Mouse (Mus musculus) cerebellum, adult (tissue): ENCODE measurements around the gene Dnah7a.
"Not testable (repeated sequence)": the region's sequence is repeated elsewhere in the genome, so short reads cannot be mapped to it uniquely, and the experiment has no call there.

ENCODE experiments used
- ATAC-seq: cut with Nextera tagmentation; 2 replicates; pipeline ENCODE4 v1.9.2; 2017; ENCODE audit warnings: mild to moderate bottlenecking, moderate library complexity, mixed read lengths; ENCODE audit not compliant: insufficient number of reproducible peaks, low FRiP score, low TSS enrichment

Gene Dnah7a

GRCm38 (mm10) chr1:53709602-53710001, 3.0 kb upstream of the Dnah7a start:
- ATAC-seq, result not testable (repeated sequence)

DNA sequence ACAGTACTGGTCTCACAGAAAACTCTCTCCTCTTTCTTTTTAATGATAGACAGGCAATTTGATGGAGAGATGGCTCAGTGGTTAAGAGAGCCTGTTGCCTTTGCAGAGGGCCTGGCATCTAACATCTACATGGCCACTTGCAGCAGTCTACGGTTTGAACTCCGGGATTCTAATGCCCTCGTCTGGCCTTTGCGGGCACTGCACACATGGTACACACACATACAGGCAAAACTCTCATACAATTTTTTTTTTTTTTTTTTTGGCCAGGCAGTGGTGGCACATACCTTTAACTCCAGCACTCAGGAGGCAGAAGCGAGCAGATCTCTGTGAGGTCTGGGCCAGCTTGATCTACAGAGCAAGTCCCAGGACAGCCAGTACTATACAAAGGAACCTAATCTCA, 2.4 kb downstream of the Dnah7a start:
- ATAC-seq, result no peak

DNA sequence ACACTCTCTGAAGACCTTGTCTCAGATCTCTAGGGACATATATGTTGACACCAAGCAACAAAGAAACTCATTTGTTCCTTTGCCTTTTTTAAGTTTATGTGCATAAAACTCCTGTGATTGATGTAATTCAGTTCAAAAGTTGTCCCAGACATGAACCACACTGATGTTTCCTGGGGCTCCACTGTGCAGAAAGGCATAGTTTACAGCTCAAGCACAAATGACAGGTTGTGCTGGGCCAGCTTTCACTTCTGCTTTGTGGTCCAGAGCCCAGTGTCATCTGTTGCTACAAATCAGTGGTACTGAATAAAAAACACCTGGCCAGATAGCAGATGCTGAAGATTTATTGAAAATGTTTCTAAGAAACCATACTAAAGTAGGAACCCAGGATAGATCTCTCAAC, 42.3 kb downstream of the Dnah7a start:
- ATAC-seq, result not testable (repeated sequence)

DNA sequence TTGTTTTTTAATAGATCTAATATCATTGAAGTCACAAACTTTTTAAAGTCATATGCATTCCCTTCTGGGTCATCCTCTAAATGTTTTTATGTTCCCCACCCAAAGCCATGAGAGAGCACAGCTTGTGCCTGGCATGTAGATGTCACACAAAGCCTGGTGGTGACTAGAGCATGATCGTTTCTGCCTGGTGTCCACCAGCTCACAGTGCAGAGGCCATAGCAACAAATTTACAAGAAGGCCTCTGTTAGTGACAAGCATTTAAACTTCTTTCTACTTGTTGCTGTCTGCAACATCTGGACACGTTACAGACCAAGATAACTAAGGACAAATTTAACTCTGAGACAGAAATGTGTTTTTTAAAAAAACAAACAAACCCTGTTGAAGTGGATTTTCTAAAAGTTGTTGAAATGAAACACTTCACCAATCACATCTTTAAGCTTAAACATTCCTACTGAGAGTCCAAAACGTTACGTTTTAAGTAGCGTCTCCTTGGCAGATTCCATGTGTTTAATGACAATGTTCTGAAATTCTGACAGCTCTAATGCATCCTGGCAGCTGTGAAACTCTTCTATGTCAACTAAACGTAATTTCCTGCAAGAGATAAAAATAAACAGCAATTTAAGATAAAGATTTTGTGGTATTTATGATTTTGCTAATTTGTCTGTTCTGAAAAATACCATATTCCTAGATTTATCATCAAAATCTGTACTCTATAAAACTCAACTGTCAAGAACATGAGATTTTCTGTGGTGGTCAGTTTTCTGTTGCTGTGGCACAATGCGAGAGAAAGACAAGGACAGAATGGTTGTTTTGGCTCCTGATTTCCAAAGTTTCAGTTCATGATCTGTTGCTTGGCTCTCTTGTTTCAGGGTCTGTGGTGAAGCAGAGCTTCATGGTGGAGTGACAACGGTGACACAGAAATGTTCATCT, 66.5 kb downstream of the Dnah7a start:
- ATAC-seq, result no peak

- ATAC-seq, result not testable (repeated sequence)
Measured at GRCm38 (mm10) chr1:53635641-53636040, 70.9 kb downstream of the Dnah7a start.

GRCm38 (mm10) chr1:53632040-53632439, 74.5 kb downstream of the Dnah7a start:
- ATAC-seq, result not testable (repeated sequence)

DNA sequence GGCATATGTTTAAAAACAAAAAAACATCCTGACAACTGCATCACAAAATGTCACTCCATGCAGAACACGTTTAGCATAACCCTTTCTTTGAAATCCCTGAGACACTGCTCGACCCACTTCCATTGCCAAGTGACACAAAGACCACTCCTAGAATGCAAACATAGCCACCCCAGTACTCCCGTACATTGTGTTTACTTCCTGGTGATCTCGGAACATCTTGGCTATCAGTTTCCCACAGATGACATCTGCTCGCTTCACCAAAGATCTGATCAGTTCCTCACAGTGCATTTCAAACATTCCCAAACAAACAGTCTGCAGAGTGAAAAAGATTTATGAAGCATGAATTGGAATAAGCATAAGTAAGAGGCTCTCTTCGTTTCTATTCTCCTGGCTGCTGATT, 76.6 kb downstream of the Dnah7a start:
- ATAC-seq, result no peak

- ATAC-seq, result no peak
Measured at GRCm38 (mm10) chr1:53613486-53613885, 93.1 kb downstream of the Dnah7a start.

DNA sequence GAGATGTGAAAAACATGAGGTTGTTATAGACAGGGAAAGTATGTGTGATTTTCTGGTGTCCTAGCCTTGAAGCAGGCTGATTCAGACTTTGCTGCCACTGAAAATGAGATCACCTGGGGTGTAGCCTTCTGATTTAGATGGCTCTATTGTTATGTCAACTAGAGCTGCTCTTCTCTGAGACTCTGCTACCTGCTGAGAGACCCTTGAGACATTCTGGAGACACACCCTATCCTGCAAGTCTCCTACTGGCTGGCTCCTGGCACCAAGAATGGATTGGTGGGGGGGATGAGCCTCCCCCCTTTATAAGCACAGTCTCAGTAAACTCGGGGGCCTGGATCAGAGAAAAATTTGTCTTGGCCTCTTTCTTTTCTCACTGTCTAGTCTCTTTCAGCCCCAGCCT, 125.3 kb downstream of the Dnah7a start:
- ATAC-seq, result not testable (repeated sequence)

DNA sequence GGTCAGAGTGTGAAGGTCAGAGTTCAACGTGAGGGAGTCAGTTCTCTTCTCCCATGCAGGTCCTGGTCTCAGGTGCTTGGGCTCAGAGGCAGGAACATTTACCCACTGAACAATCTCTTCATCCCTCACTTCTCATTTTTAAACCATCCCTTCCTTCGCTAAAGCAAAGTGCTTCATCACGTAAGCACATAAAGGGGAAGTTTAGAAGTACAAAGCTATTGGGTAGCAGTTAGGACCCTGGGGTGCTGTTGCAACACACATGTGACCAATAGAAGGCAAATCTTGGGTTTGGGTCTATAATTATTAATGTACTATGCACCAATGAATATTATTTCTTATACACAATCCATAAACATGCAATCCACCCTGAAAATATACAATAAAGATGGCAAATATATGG, 148.7 kb downstream of the Dnah7a start:
- ATAC-seq, result not testable (repeated sequence)

DNA sequence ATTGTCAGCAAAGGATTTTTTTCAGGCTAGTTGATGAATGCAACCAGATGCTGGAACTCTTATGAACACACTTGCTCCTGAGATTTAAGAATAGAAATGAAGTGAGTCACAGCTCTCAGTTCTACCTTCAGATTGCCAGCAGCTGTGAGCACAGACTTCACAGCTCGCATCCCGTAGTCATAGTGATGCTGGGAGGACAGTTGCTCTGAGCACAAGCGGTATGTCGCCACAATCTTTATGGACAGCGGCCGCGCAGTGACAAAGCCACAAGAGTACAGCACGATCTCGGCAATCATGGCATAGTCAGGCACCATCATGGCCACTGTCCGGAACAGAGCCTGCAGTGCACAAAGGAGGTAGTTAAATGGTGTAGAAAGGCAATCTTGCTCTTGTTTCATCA, 159.6 kb downstream of the Dnah7a start:
- not testable (repeated sequence) for ATAC-seq

DNA sequence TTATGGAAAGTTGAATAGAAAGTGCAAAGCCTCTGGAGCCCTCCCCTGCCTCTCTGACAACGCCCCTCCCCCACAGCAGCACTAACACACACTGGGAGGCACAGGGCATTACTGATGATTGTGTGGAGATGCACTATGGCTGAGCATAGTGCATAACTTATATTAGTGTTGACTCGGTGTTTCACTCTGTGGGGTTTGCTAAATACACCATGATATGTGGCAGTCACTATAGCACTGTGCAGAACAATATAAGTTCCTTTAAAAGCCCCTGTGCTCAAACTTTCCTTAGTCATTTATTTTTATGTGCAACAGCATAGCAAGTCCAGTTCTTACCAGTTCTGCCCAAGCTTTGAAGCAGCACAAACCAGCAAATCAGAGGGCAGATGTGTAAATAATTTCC, 168.2 kb downstream of the Dnah7a start:
- ATAC-seq, result not testable (repeated sequence)

DNA sequence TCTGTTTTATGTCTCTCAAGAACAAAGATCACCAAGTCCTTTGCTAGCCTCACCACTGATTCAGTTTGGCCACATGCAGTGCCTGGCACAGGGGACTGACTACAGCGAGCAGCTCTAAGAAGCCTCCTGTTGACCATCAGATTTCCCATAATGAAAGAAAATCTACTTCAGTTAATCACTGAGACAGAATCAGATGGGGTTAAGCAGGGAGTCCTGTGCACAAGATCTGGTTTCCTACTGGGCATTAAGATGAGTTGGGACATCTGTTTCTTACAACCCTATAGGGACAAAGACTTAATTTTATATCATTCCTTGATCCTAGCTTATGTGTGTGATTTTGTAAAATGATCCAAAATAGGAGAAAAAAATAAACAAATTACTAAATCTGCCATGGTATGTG, 171.8 kb downstream of the Dnah7a start:
- not testable (repeated sequence) for ATAC-seq

DNA sequence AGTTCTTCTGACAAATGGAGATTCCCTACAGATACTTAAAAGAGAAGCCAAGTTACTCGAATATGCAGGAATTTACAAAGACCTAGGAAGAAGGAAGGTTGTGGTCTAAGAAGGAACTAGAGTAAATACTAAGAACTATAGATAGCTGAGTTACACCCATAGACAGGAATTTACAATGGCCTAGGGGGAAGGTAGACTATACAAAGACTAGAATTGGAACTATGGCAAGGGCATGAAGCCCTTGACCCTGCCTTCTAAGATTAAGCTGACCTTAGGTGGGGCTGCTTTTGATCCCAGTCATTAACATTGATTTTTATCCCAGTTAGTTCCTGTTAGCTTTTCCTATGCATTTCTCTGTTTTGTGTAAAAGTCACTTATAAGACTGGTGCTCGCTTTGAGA, 180.6 kb downstream of the Dnah7a start:
- ATAC-seq, result not testable (repeated sequence)

DNA sequence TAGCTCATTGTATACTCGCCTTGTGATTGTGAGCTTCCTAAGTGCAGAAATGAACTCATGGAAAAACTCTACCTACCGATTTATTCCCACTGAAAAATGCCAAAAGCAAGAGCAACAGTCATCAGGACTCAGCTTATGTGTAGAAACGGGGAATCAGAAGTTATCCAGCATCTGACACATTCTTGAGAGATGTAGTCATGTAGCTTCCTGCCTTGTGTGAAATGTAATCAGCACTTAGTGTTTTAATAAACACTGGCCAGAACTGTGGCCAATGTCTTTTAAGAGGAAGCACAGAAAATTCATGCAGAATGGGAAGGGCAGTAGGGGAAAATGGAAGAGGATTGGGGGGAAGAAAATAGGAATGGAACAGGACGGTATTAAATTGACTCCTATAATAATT, 232.9 kb downstream of the Dnah7a start:
- ATAC-seq, result no peak

GRCm38 (mm10) chr1:53472084-53472483, 234.5 kb downstream of the Dnah7a start:
- not testable (repeated sequence) for ATAC-seq

DNA sequence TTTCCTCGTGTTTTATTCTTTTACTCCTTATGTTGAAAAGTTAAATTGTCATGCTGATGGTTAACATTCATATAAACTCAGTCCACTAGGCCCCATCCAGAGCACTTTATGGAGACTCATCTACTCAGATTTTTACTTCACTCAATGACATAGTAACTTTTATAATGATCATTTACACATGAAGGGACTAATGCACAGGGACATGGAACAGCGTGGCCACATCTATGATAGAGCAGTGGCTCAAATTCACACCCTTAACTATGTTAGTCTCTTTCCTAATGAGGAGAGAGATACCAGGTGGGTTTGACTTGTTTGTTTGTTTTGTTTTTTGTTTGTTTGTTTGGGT, 239.3 kb downstream of the Dnah7a start:
- ATAC-seq, result no peak

DNA sequence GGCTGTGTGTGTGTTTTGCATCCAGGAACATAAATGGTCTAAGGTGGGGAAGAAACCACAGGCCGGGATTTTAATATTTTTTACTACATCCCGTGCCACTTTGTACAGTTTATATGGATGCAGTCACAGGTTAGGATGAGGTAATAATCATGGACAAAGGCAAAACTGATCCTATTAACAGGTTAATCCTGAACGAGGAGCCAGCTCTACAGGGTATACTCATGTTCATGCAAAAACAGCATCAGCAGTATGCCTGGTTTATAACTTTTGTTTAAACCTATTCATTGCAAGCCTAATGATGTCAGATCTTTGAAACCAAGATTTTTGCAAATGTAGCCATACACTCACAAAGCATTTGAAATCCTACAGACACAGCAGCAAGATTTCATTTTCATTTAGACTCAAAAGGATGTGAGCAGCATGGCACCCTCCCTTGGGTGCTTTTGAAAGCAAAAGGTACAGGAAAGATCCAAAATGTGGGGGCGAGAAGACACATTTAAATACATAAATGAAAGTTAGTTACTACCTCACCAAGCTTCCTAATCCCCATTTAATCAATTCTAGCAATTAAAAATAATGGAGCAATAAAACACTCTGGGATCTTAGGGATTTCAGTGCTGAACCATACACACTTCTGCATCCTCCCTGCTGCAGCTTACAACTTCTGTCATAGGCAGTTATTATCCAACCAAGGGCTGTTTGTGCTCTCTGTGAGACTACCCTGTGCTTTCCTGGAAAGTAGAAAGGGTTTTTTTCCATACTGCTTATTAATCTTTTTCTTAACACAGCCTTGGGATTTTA, 239.9 kb downstream of the Dnah7a start:
- not testable (repeated sequence) for ATAC-seq

GRCm38 (mm10) chr1:53439173-53439572, 267.4 kb downstream of the Dnah7a start:
- not testable (repeated sequence) for ATAC-seq

- not testable (repeated sequence) for ATAC-seq
Measured at GRCm38 (mm10) chr1:53432433-53432832, 274.2 kb downstream of the Dnah7a start.

GRCm38 (mm10) chr1:53405803-53406325, 300.7 kb downstream of the Dnah7a start:
- ATAC-seq, result no peak
